Mouse (Mus musculus): ENCODE measurements around the gene Nmt1. TPM values are rescaled to one million over a fixed set of nuclear protein-coding genes. Genes with fewer than 3 reads are reported as not detected.

Nmt1 gene
- total and polyA plus RNA-seq, 3 experiments: 84.5 to 205 (median 115) TPM

- dilution Hi-C loops (cut with MboI; ENCODE audit: extremely low pct_ligation_motif_present, extremely low pct_unique_long_range_greater_than_20kb, low sequenced_read_pairs): no loop called here
- Histone ChIP-seq H3K4me1 (ENCODE audit: control insufficient read depth in 1 of 2, insufficient read depth in 2 of 2) (peaks cover 6 to 26% of the 10 kb centered on the region in 2 experiments; a peak in 3 of 4 replicates), H3K9ac (ENCODE audit: insufficient read depth, low read depth) (peak within 1 kb of the TSS; percentile 95), H3K27me3 (replicated peaks) (no peaks in the 10 kb centered on the region), H3K9me3 (replicated peaks; ENCODE audit: low read length) (no peaks in the 10 kb centered on the region), H3K79me2 (replicated peaks; ENCODE audit: control insufficient read depth, extremely low read depth, insufficient read depth, poor library complexity, severe bottlenecking) (peaks cover 22% of the 10 kb centered on the region), H3K36me3 (replicated peaks in 1 of 2; ENCODE audit: control insufficient read depth in 1 of 2, insufficient read depth in 1 of 2, low read length in 1 of 2) (peaks cover 7 to 31% of the 10 kb centered on the region in 2 experiments), H3K27ac (ENCODE audit: insufficient read depth, low read depth) (peak within 1 kb of the TSS; percentile 95), H3K4me2 (ENCODE audit: insufficient read depth, low read depth, poor library complexity, severe bottlenecking) (peak within 1 kb of the TSS; percentile 74), H3K4me3 (replicated peaks in 1 of 3; ENCODE audit: low read depth in 2 of 3, low read length in 2 of 3, poor library complexity in 1 of 3) (peak within 1 kb of the TSS; percentile 74 to 84 (median 82))
- in situ Hi-C loops (cut with MboI; ENCODE audit: low pct_ligation_motif_present, low pct_unique_long_range_greater_than_20kb, low sequenced_read_pairs): no loop called here
- TF ChIP-seq ELF1 (IDR thresholded peaks at IDR 0.05; ENCODE audit: low read depth, low read length) (peak; percentile 90), RCOR1 (conservative IDR thresholded peaks at IDR 0.05; ENCODE audit: low read depth, low read length) (no peak; the same call in 1 of the 2 replicates), POLR2AphosphoS2 (IDR thresholded peaks at IDR 0.05; ENCODE audit: low read depth, low read length) (peak; percentile 97), ZC3H11A (IDR thresholded peaks at IDR 0.05; ENCODE audit: low read depth, low read length) (no peak), BHLHE40 (IDR thresholded peaks at IDR 0.05; ENCODE audit: low read depth, low read length) (peak; percentile 40), USF2 (conservative IDR thresholded peaks at IDR 0.05; ENCODE audit: low read depth, low read length) (no peak), CHD1 (IDR thresholded peaks at IDR 0.05; ENCODE audit: low read depth, low read length) (no peak), MXI1 (IDR thresholded peaks at IDR 0.05; ENCODE audit: low read depth, low read length) (peak; percentile 64), RAD21 (IDR thresholded peaks at IDR 0.05; ENCODE audit: low read depth, low read length) (no peak), SIN3A (IDR thresholded peaks at IDR 0.05; ENCODE audit: low read length) (no peak; the same call in 1 of the 2 replicates), ZNF384 (IDR thresholded peaks at IDR 0.05; ENCODE audit: low read depth, low read length) (peak; percentile 67; the same call in 1 of the 2 replicates), ETS1 (conservative IDR thresholded peaks at IDR 0.05; ENCODE audit: low read depth, low read length) (no peak; the same call in 1 of the 2 replicates), JUND (conservative IDR thresholded peaks at IDR 0.05; ENCODE audit: low read depth, low read length) (no peak), JUN (IDR thresholded peaks at IDR 0.05; ENCODE audit: insufficient read depth, low read depth, low read length) (no peak), EP300 (IDR thresholded peaks at IDR 0.05; ENCODE audit: low read length) (no peak), POLR2A (IDR thresholded peaks at IDR 0.05; ENCODE audit: low read depth, low read length) (peak; percentile 100), TBP (conservative IDR thresholded peaks at IDR 0.05; ENCODE audit: low read depth, low read length) (peak; percentile 94), SMC3 (IDR thresholded peaks at IDR 0.05; ENCODE audit: low read depth, low read length) (no peak), GABPA (IDR thresholded peaks at IDR 0.05; ENCODE audit: insufficient replicate concordance, low read depth, low read length) (peak; percentile 90; the same call in 1 of the 2 replicates), UBTF (IDR thresholded peaks at IDR 0.05; ENCODE audit: low read depth, low read length) (peak; percentile 81), USF1 (IDR thresholded peaks at IDR 0.05; ENCODE audit: low read depth, low read length) (peak; percentile 12; the same call in 1 of the 2 replicates), CTCF (conservative IDR thresholded peaks at IDR 0.05 in 1 of 2, IDR thresholded peaks at IDR 0.05 in 1 of 2; ENCODE audit: low read depth in 2 of 2, low read length in 2 of 2) (no peak), E2F4 (IDR thresholded peaks at IDR 0.05; ENCODE audit: insufficient replicate concordance, low read depth, low read length) (peak; percentile 67; the same call in 1 of the 2 replicates), NRF1 (IDR thresholded peaks at IDR 0.05; ENCODE audit: low read depth, low read length) (peak; percentile 98), TCF12 (IDR thresholded peaks at IDR 0.05; ENCODE audit: low read depth, low read length) (peak; percentile 98), IRF4 (IDR thresholded peaks at IDR 0.05; ENCODE audit: low read depth, low read length) (peak; percentile 83), KAT2A (IDR thresholded peaks at IDR 0.05; ENCODE audit: insufficient replicate concordance, low read length) (peak; percentile 96; the same call in 1 of the 2 replicates), PAX5 (IDR thresholded peaks at IDR 0.05; ENCODE audit: low read length) (no peak), NELFE (IDR thresholded peaks at IDR 0.05; ENCODE audit: low read depth, low read length) (peak; percentile 100), ZKSCAN1 (IDR thresholded peaks at IDR 0.05; ENCODE audit: borderline replicate concordance, low read depth, low read length) (no peak; the same call in 1 of the 2 replicates), MAZ (IDR thresholded peaks at IDR 0.05; ENCODE audit: low read depth, low read length) (peak; percentile 99), MEF2A (IDR thresholded peaks at IDR 0.05; ENCODE audit: borderline replicate concordance, low read depth, low read length) (peak; percentile 88), MAFK (IDR thresholded peaks at IDR 0.05; ENCODE audit: insufficient replicate concordance, low read length) (no peak), ZMIZ1 (IDR thresholded peaks at IDR 0.05; ENCODE audit: low read depth, low read length) (peak; percentile 99), CHD2 (IDR thresholded peaks at IDR 0.05; ENCODE audit: low read length) (peak; percentile 77; the same call in 1 of the 2 replicates), MAX (IDR thresholded peaks at IDR 0.05; ENCODE audit: low read length) (0 out of 2 replicates have a peak, but pooled peaks have one; percentile 41), HCFC1 (IDR thresholded peaks at IDR 0.05; ENCODE audit: low read depth, low read length) (peak; percentile 92), MYC (IDR thresholded peaks at IDR 0.05; ENCODE audit: low read depth, low read length) (no peak)
- DNase-seq (ENCODE audit: extremely low read depth): peak; percentile 100
Measured at GRCm38 (mm10) chr11:103116008-103116818, 88.2 kb downstream of the Nmt1 start, which contains the start of gene Hexim1. TSS of gene Hexim1 (plus strand) at chr11:103116231.
